Mouse (Mus musculus): ENCODE measurements at regions not wholly inside any gene's neighbourhood (a gene's known extent, or its start where the extent isn't known, plus 50 kb on each side); places are given as distances from the start of the nearest gene placed in this dataset.

DNA sequence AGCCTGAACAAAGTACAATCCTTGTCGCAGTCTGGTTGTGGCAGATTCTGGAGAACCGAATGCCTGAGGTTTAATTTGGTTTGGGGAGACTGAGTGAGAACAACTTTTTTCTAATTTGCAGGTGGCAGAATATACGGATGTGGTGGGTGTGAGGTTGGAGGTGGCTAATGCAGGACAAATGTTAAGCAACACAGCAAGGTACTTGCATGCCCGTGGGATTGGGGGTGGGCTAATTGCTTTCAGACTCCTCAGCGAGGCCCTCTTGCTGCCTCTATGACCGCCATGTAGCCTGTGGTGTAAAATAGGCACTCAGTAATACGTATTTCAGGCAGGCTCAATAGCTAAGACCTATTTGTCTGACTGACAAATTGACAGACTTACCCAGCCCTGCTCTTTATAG is 109.4 kb upstream of the Frg1 start:
- TF ChIP-seq CTCF (IDR thresholded peaks at IDR 0.05; ENCODE audit: low read depth): no peak
- TF ChIP-seq EP300 (IDR thresholded peaks at IDR 0.05; ENCODE audit: low read depth): no peak

Data from liver, postnatal 0 days (tissue).